Mouse (Mus musculus) hematopoietic stem cell, adult 5-6 weeks (primary cell): ENCODE data around the gene Alcam. TPM values are rescaled to one million over a fixed set of nuclear protein-coding genes. Genes with fewer than 3 reads are reported as not detected.
A peak's percentile ranks its signal among the peaks of the same experiment; 100 is the strongest.

Experiments used
- ATAC-seq, 2 experiments: fragments of 125-278 bp in 1 of 2; replicated peaks in 1 of 2; 2 replicates each; pipeline ENCODE4 v1.8.0; 2016 to 2017; ENCODE audit warnings: inconsistent platforms in 2 of 2, mild to moderate bottlenecking in 2 of 2, moderate number of reproducible peaks in 2 of 2, low read depth in 1 of 2, moderate TSS enrichment in 1 of 2; ENCODE audit not compliant: low FRiP score in 2 of 2, poor library complexity in 2 of 2, severe bottlenecking in 2 of 2, insufficient read depth in 1 of 2, low TSS enrichment in 1 of 2
- total RNA-seq: library from RNA; stranded (forward); fragments of 172-1452, 232-1000 nt; gene quantifications from 2 replicates; pipeline ENCODE4 v1.2.3, GENCODE M21; 2017

Alcam gene
- total RNA-seq, 1 experiment from 2014 or later = 47.7 TPM

- ATAC-seq = no peak
Measured at GRCm38 (mm10) chr16:52449889-52450244, 4.0 kb downstream of the Alcam start.

- ATAC-seq = no peak
Measured at GRCm38 (mm10) chr16:52445984-52446383, 7.9 kb downstream of the Alcam start.

- peak; percentile 33 to 40; a peak in 2 of 4 replicates for ATAC-seq
Measured at GRCm38 (mm10) chr16:52443635-52444505, 10.0 kb downstream of the Alcam start.

- ATAC-seq = no peak
Measured at GRCm38 (mm10) chr16:52443055-52443454, 10.8 kb downstream of the Alcam start.

GRCm38 (mm10) chr16:52439600-52439999, 14.3 kb downstream of the Alcam start:
- ATAC-seq = no peak

GRCm38 (mm10) chr16:52439007-52439406, 14.9 kb downstream of the Alcam start:
- ATAC-seq = no peak

- ATAC-seq = 0 out of 4 replicates have a peak, but pooled peaks have one; percentile 17 to 65
Measured at GRCm38 (mm10) chr16:52438216-52438904, 15.5 kb downstream of the Alcam start.

GRCm38 (mm10) chr16:52433189-52433588, 20.7 kb downstream of the Alcam start:
- no peak for ATAC-seq

- ATAC-seq = no peak
Measured at GRCm38 (mm10) chr16:52432072-52432471, 21.8 kb downstream of the Alcam start.

GRCm38 (mm10) chr16:52431590-52431989, 22.3 kb downstream of the Alcam start:
- no peak; a peak in 1 of 4 replicates for ATAC-seq

GRCm38 (mm10) chr16:52430073-52430472, 23.8 kb downstream of the Alcam start:
- no peak for ATAC-seq

- ATAC-seq = no peak
Measured at GRCm38 (mm10) chr16:52429661-52430060, 24.2 kb downstream of the Alcam start.

- ATAC-seq = no peak
Measured at GRCm38 (mm10) chr16:52428505-52428904, 25.4 kb downstream of the Alcam start.

- peak; percentile 61 to 65; a peak in 3 of 4 replicates for ATAC-seq
Measured at GRCm38 (mm10) chr16:52418568-52419158, 35.2 kb downstream of the Alcam start.

GRCm38 (mm10) chr16:52417982-52418381, 35.9 kb downstream of the Alcam start:
- peak in 1 of 2 experiments; percentile 67; a peak in 1 of 4 replicates for ATAC-seq

- peak; percentile 33 to 57; a peak in 3 of 4 replicates for ATAC-seq
Measured at GRCm38 (mm10) chr16:52417146-52417545, 36.7 kb downstream of the Alcam start.

GRCm38 (mm10) chr16:52413714-52414113, 40.2 kb downstream of the Alcam start:
- ATAC-seq = no peak

- no peak for ATAC-seq
Measured at GRCm38 (mm10) chr16:52406072-52406471, 47.8 kb downstream of the Alcam start.
